Mouse (Mus musculus) liver, adult 2 months (tissue): Measurements from ENCODE around the gene Gm7534. TPM values are rescaled to one million over a fixed set of nuclear protein-coding genes. Genes with fewer than 3 reads are reported as not detected.

Experiments used
- DNase-seq: peaks from one replicate; pipeline ENCODE4 v3.0.0-alpha.2; 2011; ENCODE audit warnings: low read depth, low spot score; ENCODE audit errors: extremely low read depth
- H3K27ac ChIP-seq: fragments of 200-500 bp; replicated peaks from 2 replicates; pipeline ENCODE4 v1.5.1; 2012; ENCODE audit warnings: low read depth, mild to moderate bottlenecking, control low read depth, inconsistent platforms, low read length; ENCODE audit not compliant: insufficient read depth
- H3K27me3 ChIP-seq: fragments of 200-500 bp; 2 replicates; pipeline ENCODE4 v1.6.1; 2012; ENCODE audit warnings: mild to moderate bottlenecking, moderate library complexity, low read length, inconsistent platforms; ENCODE audit not compliant: control insufficient read depth, insufficient read depth
- H3K36me3 ChIP-seq: fragments of 200-500 bp; 2 replicates; pipeline ENCODE4 v1.6.1; 2012; ENCODE audit warnings: low read length, inconsistent platforms; ENCODE audit not compliant: control insufficient read depth, insufficient read depth
- H3K4me1 ChIP-seq: fragments of 200-500 bp; 2 replicates; pipeline ENCODE4 v1.6.1; 2011; ENCODE audit warnings: low read length; ENCODE audit not compliant: control insufficient read depth, insufficient read depth
- H3K4me3 ChIP-seq: fragments of 200-500 bp; 2 replicates; pipeline ENCODE4 v1.5.1; 2011; ENCODE audit warnings: low read depth, mild to moderate bottlenecking, control low read depth, low read length, moderate library complexity; ENCODE audit not compliant: insufficient read depth
- H3K79me2 ChIP-seq: fragments of 200-500 bp; 2 replicates; pipeline ENCODE4 v1.6.1; 2012; ENCODE audit warnings: inconsistent platforms, mild to moderate bottlenecking, low read length, moderate library complexity; ENCODE audit not compliant: control insufficient read depth, insufficient read depth
- H3K9ac ChIP-seq: fragments of 200-500 bp; 2 replicates; pipeline ENCODE4 v1.6.1; 2012; ENCODE audit warnings: low read depth, mild to moderate bottlenecking, control low read depth, inconsistent platforms, low read length
- CTCF ChIP-seq: fragments of 200-500 bp; IDR thresholded peaks from 2 replicates; pipeline ENCODE4 v1.5.1; 2011; ENCODE audit warnings: low read depth, low read length, control low read depth
- POLR2A ChIP-seq: fragments of 200-500 bp; IDR thresholded peaks from 2 replicates; pipeline ENCODE4 v1.6.1; 2011; ENCODE audit warnings: low read length, control low read depth; ENCODE audit not compliant: insufficient read depth; ENCODE audit errors: extremely low read depth
- WGBS: fragments of 180-500 bp; shearing (Covaris S2); methylation state at CpG from one replicate; pipeline ENCODE4 v1.1.7; 2018; 5-methylcytosine and 5-hydroxymethylcytosine counted together
- polyA plus RNA-seq: library from polyadenylated mRNA; depleted of rRNA; stranded (reverse); fragments of >200 nt; gene quantifications from 2 replicates; pipeline ENCODE4 v1.2.3, GENCODE M21; 2012
- total RNA-seq: library from RNA; depleted of rRNA; stranded (reverse); fragments of >200 nt; gene quantifications from 2 replicates; pipeline ENCODE4 v1.2.3, GENCODE M21; 2014

Gene Gm7534
- total and polyA plus RNA-seq, 2 experiments: not detected

DNA sequence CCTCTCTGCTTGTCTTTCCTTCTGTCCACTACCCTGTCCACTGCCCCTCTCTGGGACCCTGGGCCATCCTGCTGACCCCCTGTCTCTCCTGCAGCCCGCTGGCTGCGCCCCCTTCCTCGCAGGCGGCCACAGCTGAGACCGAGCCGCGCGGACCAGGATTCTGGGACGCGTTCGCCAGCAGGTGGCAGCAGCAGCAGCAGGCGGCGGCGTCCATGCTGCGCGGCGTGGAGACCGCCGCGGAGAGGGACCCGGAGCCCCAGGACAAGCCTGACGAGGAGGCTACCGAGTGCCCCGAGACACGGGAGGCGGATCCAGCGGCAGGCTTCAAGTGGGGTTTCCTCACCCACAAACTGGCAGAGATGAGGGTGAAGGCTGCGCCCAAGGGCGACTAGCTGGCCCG, 46.8 kb upstream of the Gm7534 start:
- Histone ChIP-seq H3K27me3 (peaks cover 26% of the 10 kb centered on the region), H3K4me1 (no peaks in the 10 kb centered on the region)
- no peak for DNase-seq

DNA sequence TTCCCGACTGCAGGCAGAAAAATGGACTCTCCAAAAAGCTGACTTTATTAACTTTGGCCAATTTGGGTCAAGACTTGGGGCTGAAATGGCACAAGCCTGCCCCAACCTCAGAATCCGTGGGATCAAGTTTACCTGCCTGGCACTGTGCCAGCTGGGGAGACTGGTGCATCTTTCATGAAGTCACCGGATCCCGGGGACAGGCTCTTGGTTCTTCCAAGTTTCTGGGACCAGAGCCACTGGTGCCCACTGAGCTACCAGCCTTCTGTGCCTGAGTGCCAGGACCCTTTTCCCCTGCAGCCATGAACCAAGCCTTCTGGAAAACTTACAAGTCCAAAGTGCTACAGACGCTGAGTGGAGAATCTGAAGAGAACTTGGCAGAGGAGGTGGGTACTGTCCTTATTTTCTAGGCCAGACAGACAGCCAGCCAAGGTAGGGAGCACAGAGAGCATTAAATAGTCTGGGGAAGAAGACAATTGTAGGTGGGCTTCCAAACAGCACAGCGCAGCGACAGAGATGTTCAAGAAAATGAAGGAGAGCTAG, 44.0 kb upstream of the Gm7534 start, which contains the start of gene Gm30191:
Gm30191 (plus strand) TSS at position 217 of the 540 bp plus-strand sequence.
- H3K4me1 ChIP-seq: no peaks in the 10 kb centered on the region
- TF ChIP-seq POLR2A (no peak), CTCF (no peak)
- H3K27ac ChIP-seq: no peak within 1 kb of the TSS
- H3K36me3 ChIP-seq: no peaks in the 10 kb centered on the region
- peaks cover 11% of the 10 kb centered on the region for H3K27me3 ChIP-seq
- no peak within 1 kb of the TSS for H3K4me3 ChIP-seq
- no peak within 1 kb of the TSS for H3K9ac ChIP-seq
- 71% methylated on average over 7 of the region's 7 CpGs for WGBS
- no peaks in the 10 kb centered on the region for H3K79me2 ChIP-seq
- DNase-seq: no peak

More for the DNA sequence above, 46.8 kb upstream of the Gm7534 start:
- Histone ChIP-seq H3K27ac (no peak overlapping the region), H3K4me3 (peak overlapping the region; percentile 4; the same call in 1 of the 2 replicates), H3K79me2 (no peaks in the 10 kb centered on the region), H3K9ac (peak overlapping the region; percentile 20; the same call in 1 of the 2 replicates), H3K36me3 (no peaks in the 10 kb centered on the region)
- WGBS: 1% methylated on average over 30 of the region's 30 CpGs
- TF ChIP-seq POLR2A: no peak
- peak; percentile 82 for TF ChIP-seq CTCF

DNA sequence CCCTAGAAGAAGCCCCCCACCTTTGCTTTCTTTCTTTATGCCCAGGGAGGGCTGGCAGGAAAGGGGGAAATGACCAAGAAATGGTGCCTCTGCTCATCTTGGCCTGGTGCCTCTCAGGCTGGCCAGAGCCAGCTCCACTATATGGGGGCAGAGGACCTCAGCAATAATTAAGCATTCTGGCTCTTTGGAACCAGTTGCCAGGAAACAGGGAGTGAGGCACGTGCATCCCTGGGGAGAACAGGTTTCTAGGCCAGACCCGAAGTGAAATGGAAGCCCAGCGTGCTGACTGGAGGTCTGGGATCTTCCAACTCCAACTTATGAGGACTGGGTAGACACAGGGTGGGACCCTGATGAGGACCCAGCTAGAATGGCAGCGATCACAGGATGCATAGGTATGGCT, 43.5 kb upstream of the Gm7534 start:
- no peaks in the 10 kb centered on the region for H3K36me3 ChIP-seq
- H3K9ac ChIP-seq: no peak overlapping the region
- no peak for DNase-seq
- H3K27ac ChIP-seq: no peak overlapping the region
- WGBS: 67% methylated on average over 4 of the region's 4 CpGs
- no peak overlapping the region for H3K4me3 ChIP-seq
- no peak for TF ChIP-seq CTCF
- TF ChIP-seq POLR2A: no peak
- peaks cover 6% of the 10 kb centered on the region for H3K27me3 ChIP-seq
- H3K79me2 ChIP-seq: no peaks in the 10 kb centered on the region
- H3K4me1 ChIP-seq: no peaks in the 10 kb centered on the region

DNA sequence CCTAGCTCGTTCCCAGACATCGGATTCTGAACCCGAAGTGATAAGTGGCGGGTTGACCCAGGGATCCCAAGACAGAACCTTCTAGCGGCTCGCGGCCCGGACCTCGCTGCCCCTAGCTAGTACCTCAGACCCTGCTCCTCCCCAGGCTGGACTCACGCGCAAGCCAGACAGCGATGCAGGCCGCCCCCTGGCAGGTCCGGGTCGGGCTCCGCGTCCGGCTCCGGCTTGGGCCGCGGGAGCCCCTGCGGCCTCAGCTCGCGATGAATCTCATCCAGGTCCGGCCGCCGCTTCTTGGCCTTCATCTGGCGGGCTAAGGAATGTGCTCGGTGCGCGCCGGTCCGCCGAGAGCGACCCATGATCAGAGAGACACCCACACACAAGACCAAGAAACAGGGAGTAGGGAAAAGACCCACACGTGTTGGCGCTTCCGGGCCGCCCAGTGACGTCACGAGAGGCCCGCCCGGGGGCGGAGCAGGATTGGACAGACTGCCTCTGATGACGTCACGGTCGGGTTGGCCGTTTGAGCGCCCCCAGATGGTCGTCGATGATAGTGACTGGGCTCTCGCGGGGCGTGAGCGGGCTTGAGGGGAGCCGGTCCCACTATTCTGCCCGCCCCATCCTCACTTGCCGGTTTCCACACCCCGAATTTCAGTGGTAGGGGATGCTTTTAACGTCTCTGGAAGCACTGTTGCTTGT, 42.5 kb upstream of the Gm7534 start, which contains the start of gene Zfp593:
Zfp593 (minus strand) TSS at position 445 of the 696 bp plus-strand sequence.
- Histone ChIP-seq H3K36me3 (no peaks in the 10 kb centered on the region), H3K9ac (peak within 1 kb of the TSS; percentile 82), H3K79me2 (no peaks in the 10 kb centered on the region), H3K4me3 (peak within 1 kb of the TSS; percentile 85), H3K27ac (no peak within 1 kb of the TSS), H3K27me3 (no peaks in the 10 kb centered on the region; the same call in 1 of the 2 replicates), H3K4me1 (no peaks in the 10 kb centered on the region)
- DNase-seq: peak; percentile 55
- under 1% methylated on average over 60 of the region's 60 CpGs for WGBS
- TF ChIP-seq POLR2A (no peak), CTCF (peak; percentile 84)

DNA sequence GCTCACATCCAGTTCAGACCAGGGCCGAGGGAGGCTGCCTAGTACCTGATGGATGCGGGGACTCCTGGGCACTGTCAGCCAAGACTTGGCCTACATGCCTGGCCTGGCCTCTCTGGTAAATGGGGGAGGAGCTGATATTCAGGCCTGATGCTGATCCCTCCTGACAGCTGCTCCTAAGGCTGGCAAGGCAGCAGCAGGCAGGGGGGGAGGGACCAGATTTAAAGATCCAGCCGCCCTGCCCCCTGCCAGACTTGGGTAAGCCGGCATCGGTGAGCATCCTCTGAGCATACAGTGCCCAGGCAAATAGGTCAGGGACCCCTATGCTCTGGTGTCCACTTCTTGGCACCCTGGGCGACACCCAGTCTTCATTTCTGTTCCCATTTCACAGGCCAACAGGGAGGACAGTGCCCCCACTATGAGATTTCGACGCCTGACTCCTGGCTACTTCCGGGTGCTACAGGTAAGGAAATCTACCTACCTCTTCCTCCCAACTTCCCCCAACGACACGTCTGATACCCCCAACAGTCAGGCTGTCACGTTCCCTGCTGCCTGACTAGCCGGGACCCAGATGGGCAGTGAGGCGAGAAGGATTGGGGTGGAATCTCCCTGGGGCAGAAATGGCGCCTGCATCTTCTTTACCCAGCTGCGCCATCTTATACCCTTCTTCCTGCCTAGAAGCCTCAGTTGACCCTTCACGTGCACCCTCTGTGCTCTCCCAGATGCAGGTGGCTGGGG, 40.9 kb upstream of the Gm7534 start, which contains the start of gene E130218I03Rik:
E130218I03Rik (plus strand) TSS at position 147 of the 735 bp plus-strand sequence.
- H3K4me1 ChIP-seq: peaks cover 2% of the 10 kb centered on the region
- H3K27me3 ChIP-seq: no peaks in the 10 kb centered on the region
- H3K9ac ChIP-seq: no peak within 1 kb of the TSS
- no peaks in the 10 kb centered on the region for H3K36me3 ChIP-seq
- no peak for DNase-seq
- TF ChIP-seq POLR2A: no peak
- TF ChIP-seq CTCF: no peak
- no peak within 1 kb of the TSS for H3K4me3 ChIP-seq
- WGBS: 95% methylated on average over 17 of the region's 17 CpGs
- no peak within 1 kb of the TSS for H3K27ac ChIP-seq
- no peaks in the 10 kb centered on the region for H3K79me2 ChIP-seq
